Mouse (Mus musculus): ENCODE data around the gene Dolk.

DNA sequence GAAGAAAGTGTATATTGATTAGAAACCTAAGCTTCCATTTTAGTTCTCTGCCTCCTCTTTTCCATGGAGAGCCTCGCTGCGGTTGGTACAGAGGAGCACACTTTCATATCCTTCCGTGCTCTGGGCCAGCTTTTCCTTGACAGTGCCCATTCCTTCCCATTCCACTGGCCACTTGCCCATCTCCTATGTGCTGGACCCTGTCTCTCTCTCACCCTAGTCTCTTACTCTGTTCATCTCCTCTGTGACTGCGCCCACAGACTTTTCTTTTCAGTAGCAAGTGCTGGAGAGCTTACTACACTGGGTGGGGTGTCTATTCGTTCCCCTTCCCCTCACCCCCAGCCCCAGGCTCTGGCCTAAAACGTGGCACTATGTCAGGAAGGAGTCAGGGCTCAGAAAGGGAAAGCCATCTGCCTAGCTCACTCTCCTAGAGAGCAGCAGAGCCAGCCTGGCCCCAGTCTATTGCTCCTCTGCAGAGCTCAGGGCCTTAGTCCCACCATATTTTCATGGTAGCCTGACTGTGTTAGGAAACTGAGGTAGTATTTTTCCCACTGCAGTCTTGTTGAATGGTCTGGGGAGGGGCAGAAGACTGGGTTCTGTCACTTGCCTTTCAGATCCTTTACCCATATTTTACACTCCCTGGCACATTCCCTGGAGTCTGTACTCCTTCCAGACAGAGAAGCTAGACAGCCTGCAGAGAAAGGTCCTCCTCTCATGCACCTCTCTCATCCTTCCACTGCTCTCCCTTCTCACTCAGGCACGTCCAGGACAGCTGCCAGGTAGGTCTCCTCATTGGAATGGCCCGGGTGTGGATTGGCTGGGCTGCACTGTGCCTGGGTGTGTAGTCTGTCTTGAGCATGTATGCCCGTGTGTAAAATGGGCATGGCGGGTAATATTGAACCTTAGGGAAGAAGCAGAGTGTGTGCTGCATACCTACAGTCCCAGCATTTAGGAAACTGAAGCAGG is 35.7 kb downstream of the Dolk start:
- TF ChIP-seq POLR2A (IDR thresholded peaks at IDR 0.05; ENCODE audit: control insufficient read depth, extremely low read depth, insufficient read depth, low read length, poor library complexity) (no peak), CTCF (IDR thresholded peaks at IDR 0.05; ENCODE audit: borderline replicate concordance, control insufficient read depth, extremely low read depth, insufficient read depth, low read length, poor library complexity) (no peak)
